Mouse (Mus musculus) spleen, adult 2 months (tissue): Measurements from ENCODE around the gene Pbx3. TPM values are rescaled to one million over a fixed set of nuclear protein-coding genes. Genes with fewer than 3 reads are reported as not detected.

Source experiments
- DNase-seq, 2 experiments: peaks; one replicate each; pipeline versions ENCODE4 v3.0.0 to v3.0.0-alpha.2; 2012 to 2021; ENCODE audit warnings: low spot score in 2 of 2, low read depth in 1 of 2
- H3K27ac ChIP-seq: fragments of 200-500 bp; 2 replicates; pipeline ENCODE4 v1.5.1; 2012; ENCODE audit warnings: low read length, inconsistent platforms; ENCODE audit not compliant: insufficient read depth
- H3K27me3 ChIP-seq: fragments of 200-500 bp; 2 replicates; pipeline ENCODE4 v1.6.1; 2012; ENCODE audit warnings: mild to moderate bottlenecking, moderate library complexity, low read length, inconsistent platforms; ENCODE audit not compliant: control insufficient read depth, insufficient read depth
- H3K36me3 ChIP-seq: fragments of 200-500 bp; 2 replicates; pipeline ENCODE4 v1.6.1; 2012; ENCODE audit warnings: mild to moderate bottlenecking, low read length, inconsistent platforms; ENCODE audit not compliant: control insufficient read depth, insufficient read depth
- H3K4me1 ChIP-seq: fragments of 200-500 bp; 2 replicates; pipeline ENCODE4 v1.6.1; 2011; ENCODE audit warnings: inconsistent platforms; ENCODE audit not compliant: control insufficient read depth, insufficient read depth, insufficient read length
- H3K4me3 ChIP-seq: fragments of 200-500 bp; 2 replicates; pipeline ENCODE4 v1.5.1; 2011; ENCODE audit warnings: mild to moderate bottlenecking, inconsistent platforms; ENCODE audit not compliant: insufficient read depth, insufficient read length; ENCODE audit errors: extremely low read depth
- CTCF ChIP-seq: fragments of 200-500 bp; IDR thresholded peaks from 2 replicates; pipeline ENCODE4 v1.5.1; 2011; ENCODE audit warnings: mild to moderate bottlenecking, inconsistent platforms; ENCODE audit not compliant: insufficient read depth, insufficient read length, insufficient replicate concordance; ENCODE audit errors: extremely low read depth
- POLR2A ChIP-seq: fragments of 200-500 bp; IDR thresholded peaks from 2 replicates; pipeline ENCODE4 v1.6.1; 2011; ENCODE audit warnings: low read depth, low read length, inconsistent platforms
- WGBS: fragments of 180-500 bp; shearing (Covaris S2); methylation state at CpG from one replicate; pipeline ENCODE4 v1.1.7; 2018; 5-methylcytosine and 5-hydroxymethylcytosine counted together
- polyA plus RNA-seq: library from polyadenylated mRNA; depleted of rRNA; stranded (reverse); fragments of >200 nt; gene quantifications from 2 replicates; pipeline ENCODE4 v1.2.3, GENCODE M21; 2012

Gene Pbx3
- polyA plus RNA-seq, 1 experiment = 4.3 TPM

- Histone ChIP-seq H3K4me3 (no peak overlapping the region), H3K27ac (no peak overlapping the region), H3K4me1 (no peaks in the 10 kb centered on the region), H3K36me3 (no peaks in the 10 kb centered on the region), H3K27me3 (no peaks in the 10 kb centered on the region)
- 57% methylated on average over 1 of the region's 1 CpGs for WGBS
- no peak for DNase-seq
- no peak for TF ChIP-seq POLR2A
- no peak for TF ChIP-seq CTCF
Observed at GRCm38 (mm10) chr2:34179299-34179698, 193.6 kb downstream of the Pbx3 start.

- no peaks in the 10 kb centered on the region for H3K27me3 ChIP-seq
- TF ChIP-seq POLR2A (no peak), CTCF (no peak)
Observed at GRCm38 (mm10) chr2:34178653-34179052, 194.3 kb downstream of the Pbx3 start.

GRCm38 (mm10) chr2:34170424-34170823 is 202.5 kb downstream of the Pbx3 start:
- WGBS = 89% methylated on average over 2 of the region's 2 CpGs
- no peak overlapping the region for H3K4me3 ChIP-seq
- DNase-seq = no peak
- no peaks in the 10 kb centered on the region for H3K27me3 ChIP-seq
- TF ChIP-seq CTCF (no peak), POLR2A (no peak)
- H3K36me3 ChIP-seq = no peaks in the 10 kb centered on the region
- H3K27ac ChIP-seq = no peak overlapping the region
- no peaks in the 10 kb centered on the region for H3K4me1 ChIP-seq

More at GRCm38 (mm10) chr2:34178653-34179052, 194.3 kb downstream of the Pbx3 start:
- Histone ChIP-seq H3K4me3 (no peak overlapping the region), H3K4me1 (no peaks in the 10 kb centered on the region), H3K27ac (no peak overlapping the region), H3K36me3 (no peaks in the 10 kb centered on the region)
- DNase-seq = no peak

- Histone ChIP-seq H3K4me1 (no peaks in the 10 kb centered on the region), H3K36me3 (no peaks in the 10 kb centered on the region), H3K4me3 (no peak overlapping the region), H3K27me3 (no peaks in the 10 kb centered on the region), H3K27ac (no peak overlapping the region)
- DNase-seq = no peak
- TF ChIP-seq CTCF (no peak), POLR2A (no peak)
- 93% methylated on average over 2 of the region's 2 CpGs for WGBS
Observed at GRCm38 (mm10) chr2:34169626-34170025, 203.3 kb downstream of the Pbx3 start.

- H3K27me3 ChIP-seq = no peaks in the 10 kb centered on the region
- H3K4me1 ChIP-seq = no peaks in the 10 kb centered on the region
- no peaks in the 10 kb centered on the region for H3K36me3 ChIP-seq
- 85% methylated on average over 3 of the region's 3 CpGs for WGBS
- H3K27ac ChIP-seq = no peak overlapping the region
- no peak for DNase-seq
- no peak for TF ChIP-seq CTCF
- no peak for TF ChIP-seq POLR2A
- H3K4me3 ChIP-seq = no peak overlapping the region
Observed at GRCm38 (mm10) chr2:34168191-34168590, 204.8 kb downstream of the Pbx3 start.

GRCm38 (mm10) chr2:34162484-34162883 is 210.5 kb downstream of the Pbx3 start:
- no peaks in the 10 kb centered on the region for H3K36me3 ChIP-seq

GRCm38 (mm10) chr2:34157746-34158145 is 215.2 kb downstream of the Pbx3 start:
- no peak overlapping the region for H3K27ac ChIP-seq
- TF ChIP-seq POLR2A = no peak
- TF ChIP-seq CTCF = no peak
- 87% methylated on average over 3 of the region's 3 CpGs for WGBS
- no peak for DNase-seq
- no peak overlapping the region for H3K4me3 ChIP-seq
- no peaks in the 10 kb centered on the region for H3K36me3 ChIP-seq
- H3K27me3 ChIP-seq = no peaks in the 10 kb centered on the region
- no peaks in the 10 kb centered on the region for H3K4me1 ChIP-seq

More at GRCm38 (mm10) chr2:34162484-34162883, 210.5 kb downstream of the Pbx3 start:
- Histone ChIP-seq H3K27me3 (no peaks in the 10 kb centered on the region), H3K4me3 (no peak overlapping the region), H3K4me1 (no peaks in the 10 kb centered on the region), H3K27ac (no peak overlapping the region)
- no peak for TF ChIP-seq POLR2A
- TF ChIP-seq CTCF = no peak
- no peak for DNase-seq
- 28% methylated on average over 3 of the region's 3 CpGs for WGBS

- DNase-seq = no peak
- H3K27ac ChIP-seq = no peak overlapping the region
- H3K27me3 ChIP-seq = no peaks in the 10 kb centered on the region
Observed at GRCm38 (mm10) chr2:34154833-34155232, 218.1 kb downstream of the Pbx3 start.

More at GRCm38 (mm10) chr2:34154833-34155232, 218.1 kb downstream of the Pbx3 start:
- Histone ChIP-seq H3K4me1 (no peaks in the 10 kb centered on the region), H3K36me3 (no peaks in the 10 kb centered on the region), H3K4me3 (no peak overlapping the region)
- WGBS = 83% methylated on average over 5 of the region's 5 CpGs
- TF ChIP-seq CTCF (no peak), POLR2A (no peak)
